Mouse (Mus musculus) urinary bladder, postnatal 0 days (tissue): ENCODE measurements around the gene Mapt. TPM values are rescaled to one million over a fixed set of nuclear protein-coding genes. Genes with fewer than 3 reads are reported as not detected.

Experiments used
- microRNA-seq: library from miRNA; unstranded; fragments of <30 nt; microRNA quantifications from one replicate; pipeline ENCODE4, GENCODE M21; 2016
- polyA plus RNA-seq: library from polyadenylated mRNA; unstranded; fragments of >200 nt; fragmentation: Nextera tagmentation; extraction: Ambion mirVana; gene quantifications from 2 replicates; pipeline ENCODE4 v1.2.1, GENCODE M21; 2015

Mapt gene
- 0.81 and 1.0 TPM in 2 replicates for polyA plus RNA-seq

GRCm38 (mm10) chr11:104231041-104231911 is at the start of gene Mapt:
Gene Mapt, plus strand, starts transcription at chr11:104231390.

GRCm38 (mm10) chr11:104186135-104186836 is 44.9 kb upstream of the Mapt start, which contains the start of gene Sppl2c:
Gene Sppl2c, plus strand, starts transcription at chr11:104186327.

Small RNA genes lying within 50 kb of the gene (microRNA-seq; reads per million reads assigned to microRNA genes)
- not detected for gene Gm47310

Other genes with a start within 250 kb of the Mapt start
- not detected in 2 replicates for gene Crhr1, start 98.5 kb upstream of the Mapt start, polyA plus RNA-seq
- not detected in 2 replicates for gene Sppl2c, start 45.1 kb upstream of the Mapt start, polyA plus RNA-seq
- gene Kansl1, start 237.5 kb downstream of the Mapt start, polyA plus RNA-seq = 8.2 and 9.3 TPM in 2 replicates